Mouse (Mus musculus) C2C12 (cell line): ENCODE data around the gene Crocc. TPM values are rescaled to one million over a fixed set of nuclear protein-coding genes. Genes with fewer than 3 reads are reported as not detected.
A peak's percentile ranks its signal among the peaks of the same experiment; 100 is the strongest.

ENCODE experiments used
- H3K27me3 ChIP-seq: one replicate; pipeline ENCODE4 v1.6.1; 2011; ENCODE audit not compliant: control insufficient read depth, insufficient read depth, insufficient read length
- H3K36me3 ChIP-seq: one replicate; pipeline ENCODE4 v1.6.1; 2011; ENCODE audit not compliant: control insufficient read depth, insufficient read depth
- H3K4me3 ChIP-seq: one replicate; pipeline ENCODE4 v1.5.1; 2011; ENCODE audit warnings: mild to moderate bottlenecking, control low read depth; ENCODE audit not compliant: poor library complexity, insufficient read depth, severe bottlenecking
- H3K79me2 ChIP-seq: one replicate; pipeline ENCODE4 v1.6.1; 2011; ENCODE audit not compliant: control insufficient read depth, insufficient read depth
- H3K79me3 ChIP-seq: one replicate; pipeline ENCODE4 v1.6.1; 2011; ENCODE audit warnings: low read depth, control low read depth
- H3ac ChIP-seq: one replicate; pipeline ENCODE3; 2011; ENCODE audit warnings: low read depth; ENCODE audit not compliant: control insufficient read depth, insufficient read length
- CEBPB ChIP-seq: IDR thresholded peaks from one replicate; pipeline ENCODE4 v1.6.1; 2011; ENCODE audit warnings: low read depth, mild to moderate bottlenecking, control low read depth, moderate library complexity
- CTCF ChIP-seq: IDR thresholded peaks from one replicate; pipeline ENCODE4 v1.5.1; 2011; ENCODE audit not compliant: control insufficient read depth, insufficient read depth, insufficient read length
- FOSL1 ChIP-seq: IDR thresholded peaks from one replicate; pipeline ENCODE4 v1.8.0; 2011; ENCODE audit warnings: mild to moderate bottlenecking, low read length; ENCODE audit not compliant: poor library complexity, insufficient read depth, severe bottlenecking
- MAX ChIP-seq: IDR thresholded peaks from one replicate; pipeline ENCODE4 v1.6.1; 2011; ENCODE audit warnings: mild to moderate bottlenecking, control low read depth
- MYOD1 ChIP-seq: IDR thresholded peaks from one replicate; pipeline ENCODE4 v1.6.1; 2011; ENCODE audit warnings: low read depth; ENCODE audit not compliant: control insufficient read depth, insufficient read length
- MYOG ChIP-seq: IDR thresholded peaks from one replicate; pipeline ENCODE4 v1.6.1; 2011; ENCODE audit not compliant: control insufficient read depth, insufficient read length; ENCODE audit errors: extremely low read depth
- USF1 ChIP-seq: IDR thresholded peaks from one replicate; pipeline ENCODE4 v1.6.1; 2011; ENCODE audit warnings: low read depth, mild to moderate bottlenecking, control low read depth, moderate library complexity
- polyA plus RNA-seq: library from polyadenylated mRNA; unstranded; fragments of >200 nt; fragmentation: generic; extraction: Trizol; gene quantifications from one replicate; pipeline ENCODE4 v1.2.1, GENCODE M21; 2012; ENCODE audit warnings: missing spikeins

The Crocc gene
- polyA plus RNA-seq, 1 experiment: 6.0 TPM

GRCm38 (mm10) chr4:141010118-141010517 lies 50.2 kb downstream of the Crocc start, which contains the start of gene Mfap2:
Gene Mfap2, plus strand, starts transcription at chr4:141010418.
- no peak within 1 kb of the TSS for H3ac ChIP-seq
- H3K4me3 ChIP-seq: no peak within 1 kb of the TSS
- no peaks in the 10 kb centered on the region for H3K36me3 ChIP-seq
- no peaks in the 10 kb centered on the region for H3K79me2 ChIP-seq
- no peaks in the 10 kb centered on the region for H3K79me3 ChIP-seq
- H3K27me3 ChIP-seq: no peaks in the 10 kb centered on the region
- no peak for TF ChIP-seq USF1
- TF ChIP-seq MYOD1: no peak
- no peak for TF ChIP-seq MAX
- no peak for TF ChIP-seq FOSL1
- no peak for TF ChIP-seq CEBPB
- TF ChIP-seq MYOG: no peak
- TF ChIP-seq CTCF: no peak

- TF ChIP-seq MYOG: no peak
- no peak for TF ChIP-seq MAX
- no peak overlapping the region for H3K4me3 ChIP-seq
- H3K79me2 ChIP-seq: no peaks in the 10 kb centered on the region
- H3ac ChIP-seq: no peak overlapping the region
- H3K36me3 ChIP-seq: no peaks in the 10 kb centered on the region
- no peaks in the 10 kb centered on the region for H3K27me3 ChIP-seq
- no peaks in the 10 kb centered on the region for H3K79me3 ChIP-seq
These were observed 52.3 kb downstream of the Crocc start for GRCm38 (mm10) chr4:141008028-141008427.

- no peak for TF ChIP-seq MYOG
- TF ChIP-seq CTCF: peak; percentile 68
- TF ChIP-seq FOSL1: no peak
- no peak for TF ChIP-seq USF1
- TF ChIP-seq CEBPB: no peak
- no peak for TF ChIP-seq MYOD1
- TF ChIP-seq MAX: no peak
- Histone ChIP-seq H3K27me3 (no peaks in the 10 kb centered on the region), H3K36me3 (no peaks in the 10 kb centered on the region), H3K79me3 (no peaks in the 10 kb centered on the region), H3ac (no peak overlapping the region), H3K4me3 (no peak overlapping the region), H3K79me2 (no peaks in the 10 kb centered on the region)
These were observed 54.4 kb downstream of the Crocc start for GRCm38 (mm10) chr4:141005983-141006382.

GRCm38 (mm10) chr4:140996812-140997211 lies 63.5 kb downstream of the Crocc start:
- Histone ChIP-seq H3K4me3 (no peak overlapping the region), H3K79me2 (no peaks in the 10 kb centered on the region), H3K27me3 (no peaks in the 10 kb centered on the region), H3K79me3 (no peaks in the 10 kb centered on the region), H3ac (no peak overlapping the region), H3K36me3 (no peaks in the 10 kb centered on the region)
- TF ChIP-seq MYOD1 (no peak), CTCF (no peak)

GRCm38 (mm10) chr4:140995811-140996210 lies 64.5 kb downstream of the Crocc start:
- H3K79me3 ChIP-seq: no peaks in the 10 kb centered on the region
- H3ac ChIP-seq: no peak overlapping the region
- TF ChIP-seq MAX: no peak
- TF ChIP-seq CEBPB: no peak
- TF ChIP-seq CTCF: no peak
- no peak for TF ChIP-seq MYOD1
- TF ChIP-seq MYOG: no peak
- TF ChIP-seq FOSL1: no peak
- no peaks in the 10 kb centered on the region for H3K27me3 ChIP-seq
- no peaks in the 10 kb centered on the region for H3K79me2 ChIP-seq
- H3K36me3 ChIP-seq: no peaks in the 10 kb centered on the region
- no peak overlapping the region for H3K4me3 ChIP-seq

- Histone ChIP-seq H3K79me2 (no peaks in the 10 kb centered on the region), H3K36me3 (no peaks in the 10 kb centered on the region), H3K79me3 (no peaks in the 10 kb centered on the region), H3K27me3 (no peaks in the 10 kb centered on the region), H3K4me3 (no peak overlapping the region), H3ac (no peak overlapping the region)
- TF ChIP-seq CEBPB: no peak
- TF ChIP-seq USF1: no peak
- TF ChIP-seq CTCF: no peak
- TF ChIP-seq MAX: no peak
- TF ChIP-seq FOSL1: no peak
- no peak for TF ChIP-seq MYOD1
- no peak for TF ChIP-seq MYOG
These were observed 66.5 kb downstream of the Crocc start for GRCm38 (mm10) chr4:140993846-140994245.
